Mouse (Mus musculus) megakaryocyte, embryonic 14.5 days (primary cell): Measurements from ENCODE around the gene Cdc34b.

ENCODE experiments used
- FLI1 ChIP-seq: IDR thresholded peaks from 2 replicates; pipeline ENCODE4 v1.6.1; 2012; ENCODE audit warnings: low read length, inconsistent platforms, mixed read lengths
- GATA1 ChIP-seq: IDR thresholded peaks from 3 replicates; pipeline ENCODE4 v1.6.1; 2012; ENCODE audit warnings: mixed read lengths, low read length, inconsistent platforms, borderline replicate concordance

- TF ChIP-seq GATA1: no peak
- TF ChIP-seq FLI1: no peak
Measured at GRCm38 (mm10) chr11:94719216-94719615, 22.4 kb upstream of the Cdc34b start.
